In genomic region chr9:30876552-30876951, GRCm38 (mm10) we compare ENCODE assay signal across 26 mouse cellular contexts. TPM values are rescaled to one million over a fixed set of nuclear protein-coding genes. Genes with fewer than 3 reads are reported as not detected.
"Had no signal": no experiment of that assay in that cellular context is flagged by ENCODE, and none has a peak within 500 bp of the region (broad histone marks: within the 10 kb centered on the region; RNA-seq: fewer than 3 reads in every experiment).

No protein-coding gene starts in this region.

- H3K9ac ChIP-seq: forebrain, postnatal 0 days; heart, embryonic 12.5 days; hindbrain, embryonic 12.5 days; hindbrain, embryonic 14.5 days; kidney, embryonic 15.5 days; limb, embryonic 12.5 days had no signal

- H3K4me2 ChIP-seq: heart, embryonic 12.5 days; hindbrain, embryonic 12.5 days; hindbrain, embryonic 14.5 days; kidney, embryonic 15.5 days; limb, embryonic 12.5 days; liver, embryonic 11.5 days had no signal

- H3K27ac ChIP-seq: heart, embryonic 10.5 days; hindbrain, embryonic 10.5 days; hindbrain, embryonic 12.5 days; hindbrain, embryonic 14.5 days; kidney, embryonic 15.5 days; kidney, postnatal 0 days; layer of hippocampus, adult 2 months; left cerebral cortex, adult 2 months; limb, embryonic 10.5 days; limb, embryonic 12.5 days had no signal

- H3K36me3 ChIP-seq: heart, embryonic 10.5 days; heart, embryonic 12.5 days; hindbrain, embryonic 10.5 days; hindbrain, embryonic 12.5 days; kidney, embryonic 15.5 days; limb, embryonic 10.5 days; limb, embryonic 12.5 days had no signal

- H3K9me3 ChIP-seq: heart, embryonic 10.5 days; heart, embryonic 12.5 days; hindbrain, embryonic 10.5 days; hindbrain, embryonic 12.5 days; kidney, embryonic 15.5 days; limb, embryonic 10.5 days; limb, embryonic 12.5 days had no signal

- ATAC-seq: forebrain, postnatal 0 days; hindbrain, embryonic 16.5 days; inflammation-experienced regulatory T-cells, adult 6 months had no signal

- DNase-seq: forebrain, postnatal 0 days; gastrocnemius, postnatal 14 days; gastrocnemius, postnatal 36 days; heart, adult 11 months; heart, postnatal 10 days; heart, postnatal 4 days; kidney, adult 11 months; kidney, adult 2 months; kidney, adult 9 months; kidney, postnatal 14 days; kidney, postnatal 36 days; liver had no signal

- H3K27me3 ChIP-seq: heart, embryonic 12.5 days; hindbrain, embryonic 12.5 days; kidney, embryonic 15.5 days; limb, embryonic 12.5 days had no signal

- H3K4me1 ChIP-seq: hindbrain, embryonic 10.5 days; hindbrain, embryonic 12.5 days; kidney, embryonic 15.5 days; limb, embryonic 10.5 days; limb, embryonic 12.5 days had no signal

- H3K4me3 ChIP-seq: heart, embryonic 10.5 days; heart, embryonic 12.5 days; hindbrain, embryonic 10.5 days; hindbrain, embryonic 12.5 days; kidney, embryonic 15.5 days; layer of hippocampus, adult 2 months; left cerebral cortex, adult 2 months; limb, embryonic 10.5 days; limb, embryonic 12.5 days had no signal

RNA-seq across cellular contexts. Expression of gene Adamts15, which starts 45.7 kb away (rescaled TPM):
- polyA plus RNA-seq: inflammation-experienced regulatory T-cells, adult 6 months had no signal
